In genomic region chr2:121995738-121996137, GRCm38 (mm10) we compare ENCODE assay signal across 14 mouse cellular contexts. TPM values are rescaled to one million over a fixed set of nuclear protein-coding genes. Genes with fewer than 3 reads are reported as not detected.
DNase-seq lines count a peak whose midpoint lies in the region; ATAC-seq and TF ChIP-seq lines count a peak whose summit lies in the region.
"Had no signal": no experiment of that assay in that cellular context is flagged by ENCODE, and none has a peak within 500 bp of the region (broad histone marks: within the 10 kb centered on the region; RNA-seq: fewer than 3 reads in every experiment).

No protein-coding gene starts in this region.

- no peak for ATAC-seq in midbrain, postnatal 0 days (ENCODE audit: low FRiP score)
- ATAC-seq in midbrain, embryonic 13.5 days, result no peak
- no peak for ATAC-seq in neural tube, embryonic 15.5 days (ENCODE audit: low FRiP score)
- ATAC-seq: forebrain, embryonic 16.5 days; inflammation-experienced regulatory T-cells, adult 6 months had no signal

- peak; percentile 58 for TF ChIP-seq CTCF in heart, adult 2 months (IDR thresholded peaks at IDR 0.05)
- TF ChIP-seq CTCF in midbrain, postnatal 0 days (IDR thresholded peaks at IDR 0.05), result peak; percentile 68
- no peak for TF ChIP-seq CTCF in brain, embryonic 14.5 days (IDR thresholded peaks at IDR 0.05; ENCODE audit: borderline replicate concordance, extremely low read depth, insufficient read depth, insufficient read length)

- no peak overlapping the region for H3K4me2 ChIP-seq in midbrain, postnatal 0 days (ENCODE audit: low read depth, low read length, poor library complexity, severe bottlenecking)
- no peak overlapping the region for H3K4me2 ChIP-seq in midbrain, embryonic 13.5 days (replicated peaks)
- no peak overlapping the region for H3K4me2 ChIP-seq in neural tube, embryonic 15.5 days

- H3K4me1 ChIP-seq in heart, adult 2 months (ENCODE audit: control insufficient read depth, insufficient read depth, low read length), result no peaks in the 10 kb centered on the region
- H3K4me1 ChIP-seq in midbrain, postnatal 0 days (ENCODE audit: insufficient read depth, low read length), result no peaks in the 10 kb centered on the region
- no peaks in the 10 kb centered on the region for H3K4me1 ChIP-seq in midbrain, embryonic 13.5 days (replicated peaks)
- H3K4me1 ChIP-seq in neural tube, embryonic 15.5 days, result no peaks in the 10 kb centered on the region
- H3K4me1 ChIP-seq: heart, embryonic 10.5 days had no signal

- H3K36me3 ChIP-seq in heart, adult 2 months (ENCODE audit: control insufficient read depth, insufficient read depth, low read length), result no peaks in the 10 kb centered on the region; the same call in none of the 2 replicates
- H3K36me3 ChIP-seq in midbrain, postnatal 0 days (ENCODE audit: insufficient read depth, low read length), result no peaks in the 10 kb centered on the region
- peaks cover 32% of the 10 kb centered on the region for H3K36me3 ChIP-seq in midbrain, embryonic 13.5 days
- H3K36me3 ChIP-seq in neural tube, embryonic 15.5 days, result peaks cover 22% of the 10 kb centered on the region

- H3K27me3 ChIP-seq in heart, adult 2 months (ENCODE audit: control insufficient read depth, insufficient read depth, low read length), result no peaks in the 10 kb centered on the region
- no peaks in the 10 kb centered on the region for H3K27me3 ChIP-seq in midbrain, postnatal 0 days (ENCODE audit: insufficient read depth, low read length)
- H3K27me3 ChIP-seq in midbrain, embryonic 13.5 days, result no peaks in the 10 kb centered on the region
- H3K27me3 ChIP-seq in neural tube, embryonic 15.5 days (replicated peaks), result no peaks in the 10 kb centered on the region

- H3K9ac ChIP-seq in heart, adult 2 months (ENCODE audit: low read depth, low read length), result no peak overlapping the region
- no peak overlapping the region for H3K9ac ChIP-seq in midbrain, postnatal 0 days (replicated peaks; ENCODE audit: low read length, poor library complexity, severe bottlenecking)
- no peak overlapping the region for H3K9ac ChIP-seq in midbrain, embryonic 13.5 days (replicated peaks)
- H3K9ac ChIP-seq in neural tube, embryonic 15.5 days (replicated peaks), result no peak overlapping the region

- intact Hi-C loops in heart, adult 2 months (cut with DNase I), result no loop called here

- peaks cover 1% of the 10 kb centered on the region; the same call in 1 of the 2 replicates for H3K79me2 ChIP-seq in heart, adult 2 months (replicated peaks; ENCODE audit: control insufficient read depth, insufficient read depth, low read length)

- WGBS in heart, adult 2 months, result 79% methylated on average over 1 of the region's 1 CpGs
- WGBS in midbrain, postnatal 0 days, result 95% methylated on average over 1 of the region's 1 CpGs
- WGBS in midbrain, embryonic 13.5 days, result 87% methylated on average over 1 of the region's 1 CpGs
- 88% methylated on average over 1 of the region's 1 CpGs for WGBS in neural tube, embryonic 15.5 days

- no peak overlapping the region for H3K27ac ChIP-seq in heart, adult 2 months
- no peak overlapping the region for H3K27ac ChIP-seq in midbrain, postnatal 0 days (ENCODE audit: low read depth, low read length)
- H3K27ac ChIP-seq in midbrain, embryonic 13.5 days, result no peak overlapping the region
- no peak overlapping the region for H3K27ac ChIP-seq in neural tube, embryonic 15.5 days (replicated peaks)
- H3K27ac ChIP-seq: heart, embryonic 10.5 days had no signal

- no peak overlapping the region for H3K4me3 ChIP-seq in heart, adult 2 months
- H3K4me3 ChIP-seq in midbrain, postnatal 0 days (ENCODE audit: low read depth, low read length), result no peak overlapping the region
- no peak overlapping the region for H3K4me3 ChIP-seq in midbrain, embryonic 13.5 days (replicated peaks)
- no peak overlapping the region for H3K4me3 ChIP-seq in neural tube, embryonic 15.5 days (replicated peaks)
- H3K4me3 ChIP-seq: heart, embryonic 10.5 days; myocyte had no signal

- DNase-seq in heart, adult 2 months, result no peak
- no peak for DNase-seq in heart, postnatal 4 days
- DNase-seq in midbrain, postnatal 0 days (ENCODE audit: low spot score), result peak; percentile 12
- DNase-seq in brain, embryonic 14.5 days (ENCODE audit: low read depth), result peak; percentile 31
- DNase-seq in telencephalon, adult 2 months (ENCODE audit: low read depth, low spot score), result peak; percentile 4
- no peak for DNase-seq in cerebellum, adult 11 months
- DNase-seq: lung, postnatal 4 days had no signal

- no peak for TF ChIP-seq POLR2A in heart, adult 2 months (IDR thresholded peaks at IDR 0.05; ENCODE audit: insufficient read depth, low read depth, low read length)
- TF ChIP-seq POLR2A in brain, embryonic 14.5 days (IDR thresholded peaks at IDR 0.05; ENCODE audit: borderline replicate concordance, extremely low read depth, insufficient read depth, insufficient read length, poor library complexity, severe bottlenecking), result no peak

- TF ChIP-seq EP300 in heart, adult 2 months (IDR thresholded peaks at IDR 0.05; ENCODE audit: insufficient read depth, low read depth, low read length), result no peak

- no peaks in the 10 kb centered on the region for H3K9me3 ChIP-seq in midbrain, postnatal 0 days (ENCODE audit: low read length)
- H3K9me3 ChIP-seq in midbrain, embryonic 13.5 days, result no peaks in the 10 kb centered on the region
- no peaks in the 10 kb centered on the region for H3K9me3 ChIP-seq in neural tube, embryonic 15.5 days (replicated peaks)
- H3K9me3 ChIP-seq: G1E; heart, embryonic 10.5 days had no signal

RNA-seq across cellular contexts. Expression of gene Eif3j1, which starts 32.6 kb away (rescaled TPM):
- 10 to 100 TPM; 20.0 to 22.2 TPM for total RNA-seq in heart, adult 2 months (2021)
- 4.7 and 15.6 TPM in 2 replicates for polyA plus RNA-seq in heart, adult 2 months (2012; rRNA removed)
- 10 to 100 TPM; 21.1 to 21.9 TPM for total RNA-seq in heart, postnatal 4 days (2021)
- 13.5 and 24.2 TPM in 2 replicates for total RNA-seq in midbrain, postnatal 0 days (2014; rRNA removed)
- polyA plus RNA-seq in midbrain, postnatal 0 days (2015; fragmentation: Nextera tagmentation; extraction: Ambion mirVana), result 11.1 and 12.3 TPM in 2 replicates
- polyA plus RNA-seq in midbrain, embryonic 13.5 days (2015; fragmentation: Nextera tagmentation; extraction: Ambion mirVana), result 10.2 and 11.4 TPM in 2 replicates
- 12.8 and 15.8 TPM in 2 replicates for polyA plus RNA-seq in brain, embryonic 14.5 days (2012; rRNA removed)
- polyA plus RNA-seq in neural tube, embryonic 15.5 days (2015; fragmentation: Nextera tagmentation; extraction: Ambion mirVana), result 11.1 and 12.3 TPM in 2 replicates

RNA-seq across cellular contexts. Expression of gene Mageb3, which starts 39.8 kb away (rescaled TPM):
- not detected for total RNA-seq in heart, adult 2 months (2021)
- not detected in 2 replicates for polyA plus RNA-seq in heart, adult 2 months (2012; rRNA removed)
- under 1 TPM; 0.18 to 0.29 TPM for total RNA-seq in heart, postnatal 4 days (2021)
- total RNA-seq in midbrain, postnatal 0 days (2014; rRNA removed), result 0.28 TPM in 1 of 2 replicates, not detected in the other
- 0.22 and 0.30 TPM in 2 replicates for polyA plus RNA-seq in midbrain, postnatal 0 days (2015; fragmentation: Nextera tagmentation; extraction: Ambion mirVana)
- polyA plus RNA-seq in midbrain, embryonic 13.5 days (2015; fragmentation: Nextera tagmentation; extraction: Ambion mirVana), result 0.49 and 0.79 TPM in 2 replicates
- 0.40 and 0.68 TPM in 2 replicates for polyA plus RNA-seq in brain, embryonic 14.5 days (2012; rRNA removed)
- polyA plus RNA-seq in neural tube, embryonic 15.5 days (2015; fragmentation: Nextera tagmentation; extraction: Ambion mirVana), result 0.49 and 0.60 TPM in 2 replicates
- polyA plus RNA-seq: G1E; inflammation-experienced regulatory T-cells, adult 6 months had no signal

RNA-seq across cellular contexts. Expression of gene Ctdspl2, which starts 39.9 kb away (rescaled TPM):
- total RNA-seq in heart, adult 2 months (2021), result 10 to 100 TPM; 12.1 to 12.6 TPM
- 3.1 and 6.1 TPM in 2 replicates for polyA plus RNA-seq in heart, adult 2 months (2012; rRNA removed)
- total RNA-seq in heart, postnatal 4 days (2021), result 10 to 100 TPM; 35.4 to 37.7 TPM
- total RNA-seq in midbrain, postnatal 0 days (2014; rRNA removed), result 33.3 and 54.8 TPM in 2 replicates
- 23.3 and 31.3 TPM in 2 replicates for polyA plus RNA-seq in midbrain, postnatal 0 days (2015; fragmentation: Nextera tagmentation; extraction: Ambion mirVana)
- 43.0 and 46.0 TPM in 2 replicates for polyA plus RNA-seq in midbrain, embryonic 13.5 days (2015; fragmentation: Nextera tagmentation; extraction: Ambion mirVana)
- polyA plus RNA-seq in brain, embryonic 14.5 days (2012; rRNA removed), result 21.7 and 21.8 TPM in 2 replicates
- 30.8 and 37.6 TPM in 2 replicates for polyA plus RNA-seq in neural tube, embryonic 15.5 days (2015; fragmentation: Nextera tagmentation; extraction: Ambion mirVana)

Comparison
In these comparisons a context has a peak if more than half of its experiments do, and no peak if none do; other contexts are left out.
1. DNase-seq: peak in midbrain, postnatal 0 days (single experiment), brain, embryonic 14.5 days (single experiment) and telencephalon, adult 2 months (single experiment); none in heart, adult 2 months (0 of 2), heart, postnatal 4 days (single experiment) and cerebellum, adult 11 months (single experiment).